Mouse (Mus musculus): ENCODE data around the gene Slc25a48. TPM values are rescaled to one million over a fixed set of nuclear protein-coding genes. Genes with fewer than 3 reads are reported as not detected.

Gene Slc25a48
- polyA plus RNA-seq, 1 experiment: 0.02 TPM

DNA sequence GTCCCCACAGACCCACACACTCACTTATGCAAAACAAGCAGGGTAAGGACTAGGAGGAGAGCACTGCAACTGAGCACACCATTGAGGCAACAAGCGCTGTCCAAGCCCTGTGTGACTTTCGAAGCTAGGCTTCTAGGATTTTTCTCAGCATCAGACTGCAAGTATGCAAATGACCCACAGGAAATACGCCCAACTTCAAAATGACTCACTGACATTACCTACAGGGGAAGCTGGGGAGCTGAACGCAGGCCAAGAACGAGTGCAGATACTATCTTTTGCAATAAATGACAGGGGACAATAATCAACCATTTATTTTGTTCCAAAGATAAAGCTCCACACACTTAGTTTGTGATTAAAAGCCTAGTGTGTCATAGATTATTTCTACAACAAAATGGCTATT, 49.9 kb downstream of the Slc25a48 start:
- peaks cover 2% of the 10 kb centered on the region; the same call in 1 of the 2 replicates for H3K9me3 ChIP-seq (ENCODE audit: control insufficient read depth, low read length)
- no peaks in the 10 kb centered on the region for H3K27me3 ChIP-seq (ENCODE audit: control insufficient read depth)
- TF ChIP-seq TAL1 (IDR thresholded peaks at IDR 0.05; ENCODE audit: low read length): no peak
- no peak for TF ChIP-seq GATA1 (IDR thresholded peaks at IDR 0.05; ENCODE audit: low read length)

GRCm38 (mm10) chr13:56494440-56494839, 56.3 kb downstream of the Slc25a48 start:
- no peaks in the 10 kb centered on the region for H3K4me1 ChIP-seq (ENCODE audit: control insufficient read depth)
- no peak overlapping the region for H3K4me3 ChIP-seq (replicated peaks)
- TF ChIP-seq GATA1 (IDR thresholded peaks at IDR 0.05; ENCODE audit: low read length) (no peak), TAL1 (IDR thresholded peaks at IDR 0.05; ENCODE audit: low read length) (no peak)
- H3K36me3 ChIP-seq (ENCODE audit: control insufficient read depth): no peaks in the 10 kb centered on the region
- peaks cover 5% of the 10 kb centered on the region for H3K9me3 ChIP-seq (ENCODE audit: control insufficient read depth, low read length)
- H3K27me3 ChIP-seq (ENCODE audit: control insufficient read depth): no peaks in the 10 kb centered on the region

More for the DNA sequence above, 49.9 kb downstream of the Slc25a48 start:
- no peaks in the 10 kb centered on the region for H3K4me1 ChIP-seq (ENCODE audit: control insufficient read depth)
- H3K36me3 ChIP-seq (ENCODE audit: control insufficient read depth): no peaks in the 10 kb centered on the region
- no peak overlapping the region for H3K4me3 ChIP-seq (replicated peaks)

GRCm38 (mm10) chr13:56500132-56500531, 62.0 kb downstream of the Slc25a48 start:
- no peaks in the 10 kb centered on the region for H3K36me3 ChIP-seq (ENCODE audit: control insufficient read depth)
- no peaks in the 10 kb centered on the region for H3K27me3 ChIP-seq (ENCODE audit: control insufficient read depth)
- no peaks in the 10 kb centered on the region for H3K4me1 ChIP-seq (ENCODE audit: control insufficient read depth)
- TF ChIP-seq GATA1 (IDR thresholded peaks at IDR 0.05; ENCODE audit: low read length) (no peak), TAL1 (IDR thresholded peaks at IDR 0.05; ENCODE audit: low read length) (no peak)
- H3K9me3 ChIP-seq (ENCODE audit: control insufficient read depth, low read length): peaks cover 2% of the 10 kb centered on the region
- H3K4me3 ChIP-seq (replicated peaks): no peak overlapping the region

DNA sequence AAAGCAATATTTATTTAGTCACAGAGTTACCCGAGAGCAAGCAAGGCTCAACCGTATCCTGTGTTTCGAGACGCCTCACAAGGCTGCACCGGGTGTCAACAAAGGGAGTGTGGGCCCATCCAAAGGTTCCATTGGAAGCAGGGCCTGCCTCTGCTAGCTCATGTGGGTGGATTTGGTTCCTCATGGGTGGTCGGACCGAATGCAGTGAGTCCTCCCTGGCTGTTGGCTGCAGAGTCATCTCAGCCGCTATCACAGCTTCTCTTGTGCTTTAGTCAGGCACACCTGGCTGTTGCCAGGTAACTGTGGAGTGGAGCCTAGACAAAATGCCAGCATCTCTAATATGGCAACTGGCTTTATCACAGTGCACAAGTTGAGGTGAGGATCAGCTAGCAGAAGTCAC, 62.5 kb downstream of the Slc25a48 start:
- no peaks in the 10 kb centered on the region for H3K36me3 ChIP-seq (ENCODE audit: control insufficient read depth)
- no peak overlapping the region for H3K4me3 ChIP-seq (replicated peaks)
- TF ChIP-seq TAL1 (IDR thresholded peaks at IDR 0.05; ENCODE audit: low read length) (no peak), GATA1 (IDR thresholded peaks at IDR 0.05; ENCODE audit: low read length) (no peak)
- no peaks in the 10 kb centered on the region for H3K27me3 ChIP-seq (ENCODE audit: control insufficient read depth)
- no peaks in the 10 kb centered on the region for H3K4me1 ChIP-seq (ENCODE audit: control insufficient read depth)
- peaks cover 2% of the 10 kb centered on the region for H3K9me3 ChIP-seq (ENCODE audit: control insufficient read depth, low read length)

DNA sequence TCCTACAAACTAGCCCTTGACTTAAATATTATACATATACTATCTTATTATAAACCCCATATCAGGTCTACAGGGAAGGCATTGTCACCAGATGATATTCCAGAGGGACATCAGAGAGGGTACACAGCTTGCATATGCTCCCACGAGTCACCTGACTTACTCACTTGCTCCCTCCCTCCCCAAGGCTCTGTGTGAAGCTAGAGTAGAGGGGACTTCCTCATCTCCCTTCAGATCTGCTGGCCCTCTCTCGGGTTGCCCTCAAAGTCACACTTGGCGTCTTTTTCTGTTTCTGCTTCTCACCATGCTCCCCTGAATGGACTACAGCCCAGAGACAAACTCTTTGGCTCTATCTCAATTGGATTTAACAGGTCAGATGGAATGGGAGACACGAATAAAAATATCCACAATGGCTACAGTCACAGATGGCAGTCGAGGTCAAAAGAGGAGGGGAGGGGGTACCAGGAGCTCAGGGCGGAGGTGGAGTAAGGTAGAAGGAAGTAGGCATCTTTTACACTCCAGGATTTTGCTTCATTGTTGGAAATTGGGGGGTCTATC, 63.8 kb downstream of the Slc25a48 start:
- no peak for TF ChIP-seq TAL1 (IDR thresholded peaks at IDR 0.05; ENCODE audit: low read length)
- TF ChIP-seq GATA1 (IDR thresholded peaks at IDR 0.05; ENCODE audit: low read length): no peak
- Histone ChIP-seq H3K36me3 (ENCODE audit: control insufficient read depth) (no peaks in the 10 kb centered on the region), H3K27me3 (ENCODE audit: control insufficient read depth) (no peaks in the 10 kb centered on the region), H3K9me3 (ENCODE audit: control insufficient read depth, low read length) (peaks cover 2% of the 10 kb centered on the region), H3K4me1 (ENCODE audit: control insufficient read depth) (no peaks in the 10 kb centered on the region), H3K4me3 (replicated peaks) (no peak overlapping the region)

DNA sequence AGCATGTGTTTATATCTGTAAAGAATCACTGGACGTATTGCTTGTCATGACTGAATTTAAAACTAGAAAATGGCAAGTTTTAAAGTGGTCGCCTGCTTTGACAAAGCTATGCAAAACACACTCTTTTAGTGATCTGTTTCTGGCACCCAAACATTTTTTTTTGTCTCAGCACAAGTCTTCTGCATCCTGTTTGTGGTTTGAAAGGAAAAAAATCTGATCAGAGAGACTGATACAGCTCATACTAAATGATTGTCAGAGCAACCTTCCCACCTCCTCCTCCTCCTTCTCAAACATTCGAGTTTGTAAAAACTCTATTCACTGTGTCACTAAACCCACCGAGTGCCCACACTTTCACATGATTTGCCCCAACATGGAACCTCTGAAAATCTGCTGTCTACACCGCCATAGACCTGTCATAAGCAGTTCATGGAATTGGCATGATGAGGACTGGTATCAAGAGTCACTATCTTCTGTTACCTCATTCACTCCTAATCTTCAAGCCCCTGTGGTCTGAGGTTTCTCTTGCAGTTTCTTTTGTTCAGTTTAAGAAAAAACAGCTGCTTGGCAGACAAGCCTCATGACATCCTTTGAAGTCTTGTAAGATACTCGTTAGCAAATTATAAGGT, 68.8 kb downstream of the Slc25a48 start:
- Histone ChIP-seq H3K27me3 (ENCODE audit: control insufficient read depth) (no peaks in the 10 kb centered on the region), H3K4me1 (ENCODE audit: control insufficient read depth) (no peaks in the 10 kb centered on the region), H3K4me3 (replicated peaks) (no peak overlapping the region), H3K9me3 (ENCODE audit: control insufficient read depth, low read length) (no peaks in the 10 kb centered on the region), H3K36me3 (ENCODE audit: control insufficient read depth) (no peaks in the 10 kb centered on the region)
- TF ChIP-seq GATA1 (IDR thresholded peaks at IDR 0.05; ENCODE audit: low read length) (no peak), TAL1 (IDR thresholded peaks at IDR 0.05; ENCODE audit: low read length) (no peak)

- Histone ChIP-seq H3K36me3 (ENCODE audit: control insufficient read depth) (no peaks in the 10 kb centered on the region), H3K27me3 (ENCODE audit: control insufficient read depth) (no peaks in the 10 kb centered on the region), H3K4me3 (replicated peaks) (no peak overlapping the region), H3K4me1 (ENCODE audit: control insufficient read depth) (no peaks in the 10 kb centered on the region), H3K9me3 (ENCODE audit: control insufficient read depth, low read length) (no peaks in the 10 kb centered on the region)
- no peak for TF ChIP-seq TAL1 (IDR thresholded peaks at IDR 0.05; ENCODE audit: low read length)
- TF ChIP-seq GATA1 (IDR thresholded peaks at IDR 0.05; ENCODE audit: low read length): no peak
Measured at GRCm38 (mm10) chr13:56509796-56510195, 71.6 kb downstream of the Slc25a48 start.

DNA sequence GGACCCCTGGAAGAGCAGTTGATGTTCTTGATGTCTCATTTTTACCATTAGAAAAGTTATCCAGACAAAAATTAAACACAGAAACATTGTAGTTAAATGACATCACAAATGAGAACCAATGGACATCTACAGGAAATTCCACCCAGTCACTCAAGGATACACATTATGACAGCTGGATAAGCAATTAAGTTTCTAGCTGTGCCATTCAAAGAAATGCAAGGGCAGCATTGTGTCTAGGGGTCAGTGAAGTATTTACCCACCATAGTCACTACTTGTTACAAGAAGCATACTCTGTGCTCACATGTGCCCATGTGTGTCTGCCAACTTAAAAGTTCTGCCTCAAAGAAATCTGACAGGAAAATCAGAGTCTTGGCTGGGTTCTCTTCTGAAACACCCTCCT, 75.4 kb downstream of the Slc25a48 start:
- H3K27me3 ChIP-seq (ENCODE audit: control insufficient read depth): no peaks in the 10 kb centered on the region
- no peaks in the 10 kb centered on the region for H3K36me3 ChIP-seq (ENCODE audit: control insufficient read depth)
- no peaks in the 10 kb centered on the region for H3K9me3 ChIP-seq (ENCODE audit: control insufficient read depth, low read length)
- TF ChIP-seq GATA1 (IDR thresholded peaks at IDR 0.05; ENCODE audit: low read length) (no peak), TAL1 (IDR thresholded peaks at IDR 0.05; ENCODE audit: low read length) (no peak)
- H3K4me1 ChIP-seq (ENCODE audit: control insufficient read depth): no peaks in the 10 kb centered on the region
- no peak overlapping the region for H3K4me3 ChIP-seq (replicated peaks)

GRCm38 (mm10) chr13:56516311-56516710, 78.2 kb downstream of the Slc25a48 start:
- Histone ChIP-seq H3K4me3 (replicated peaks) (no peak overlapping the region), H3K36me3 (ENCODE audit: control insufficient read depth) (no peaks in the 10 kb centered on the region), H3K4me1 (ENCODE audit: control insufficient read depth) (no peaks in the 10 kb centered on the region), H3K9me3 (ENCODE audit: control insufficient read depth, low read length) (no peaks in the 10 kb centered on the region), H3K27me3 (ENCODE audit: control insufficient read depth) (no peaks in the 10 kb centered on the region)
- TF ChIP-seq GATA1 (IDR thresholded peaks at IDR 0.05; ENCODE audit: low read length) (no peak), TAL1 (IDR thresholded peaks at IDR 0.05; ENCODE audit: low read length) (no peak)
